Mouse (Mus musculus) C2C12 (cell line): Measurements from ENCODE around the gene Clip3.

Source experiments
- CEBPB ChIP-seq: IDR thresholded peaks from one replicate; pipeline ENCODE4 v1.6.1; 2011; ENCODE audit warnings: low read depth, mild to moderate bottlenecking, control low read depth, moderate library complexity
- CTCF ChIP-seq: IDR thresholded peaks from one replicate; pipeline ENCODE4 v1.5.1; 2011; ENCODE audit not compliant: control insufficient read depth, insufficient read depth, insufficient read length
- MAX ChIP-seq: IDR thresholded peaks from one replicate; pipeline ENCODE4 v1.6.1; 2011; ENCODE audit warnings: mild to moderate bottlenecking, control low read depth
- MYOG ChIP-seq: IDR thresholded peaks from one replicate; pipeline ENCODE4 v1.6.1; 2011; ENCODE audit not compliant: control insufficient read depth, insufficient read length; ENCODE audit errors: extremely low read depth
- USF1 ChIP-seq: IDR thresholded peaks from one replicate; pipeline ENCODE4 v1.6.1; 2011; ENCODE audit warnings: low read depth, mild to moderate bottlenecking, control low read depth, moderate library complexity

GRCm38 (mm10) chr7:30346635-30347379 is 55.3 kb downstream of the Clip3 start:
- no peak for TF ChIP-seq CTCF
- no peak for TF ChIP-seq USF1
- no peak for TF ChIP-seq MAX
- no peak for TF ChIP-seq MYOG
- no peak for TF ChIP-seq CEBPB
